Mouse (Mus musculus) fibroblast of lung, adult 2 months (primary cell): ENCODE measurements around the gene Rbfox3.

ENCODE experiments used
- DNase-seq: peaks from one replicate; pipeline ENCODE4 v3.0.0-alpha.2; 2011; ENCODE audit warnings: low read depth

Rbfox3 gene

GRCm38 (mm10) chr11:118475496-118476083 is 435.8 kb downstream of the Rbfox3 start:
- DNase-seq = no peak

- DNase-seq = no peak
These were observed 437.4 kb downstream of the Rbfox3 start for GRCm38 (mm10) chr11:118473842-118474500.

GRCm38 (mm10) chr11:118473161-118473560 is 438.2 kb downstream of the Rbfox3 start:
- no peak for DNase-seq

- no peak for DNase-seq
These were observed 439.7 kb downstream of the Rbfox3 start for GRCm38 (mm10) chr11:118471676-118472075.

GRCm38 (mm10) chr11:118470234-118470966 is 441.0 kb downstream of the Rbfox3 start:
- no peak for DNase-seq

DNA sequence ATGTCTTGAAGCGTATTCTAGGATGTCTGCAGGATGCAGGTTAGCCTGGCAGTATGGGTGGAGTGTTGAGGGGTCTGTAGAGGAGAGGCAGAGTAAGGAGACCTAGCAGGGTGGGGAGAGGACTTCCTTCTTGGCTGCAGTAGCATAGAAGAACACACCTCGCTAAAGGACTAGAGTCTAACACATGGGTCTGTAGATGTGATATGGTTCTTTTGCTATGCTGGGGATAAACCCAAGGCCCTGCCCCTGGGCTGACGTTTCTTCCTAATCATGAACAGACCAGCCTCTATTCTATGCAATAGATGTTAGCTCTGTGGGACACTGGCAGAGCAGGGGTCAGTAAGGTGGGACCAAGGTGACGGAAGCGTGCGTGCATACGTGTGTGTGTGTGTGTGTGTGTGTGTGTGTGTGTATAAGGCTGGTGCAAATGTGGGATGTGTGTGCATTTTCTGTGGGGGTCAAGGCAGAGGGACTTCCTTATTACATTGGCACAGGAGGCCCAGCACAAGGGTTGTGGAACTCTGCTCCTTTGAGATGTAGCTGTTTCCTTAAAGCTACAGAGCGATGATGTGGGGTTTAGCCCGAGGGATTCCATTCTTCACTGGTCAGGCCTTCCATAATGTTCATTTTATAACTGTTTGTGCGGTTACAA is 441.8 kb downstream of the Rbfox3 start:
- no peak for DNase-seq

GRCm38 (mm10) chr11:118467441-118468035 is 443.9 kb downstream of the Rbfox3 start:
- DNase-seq = no peak

GRCm38 (mm10) chr11:118460280-118460679 is 451.1 kb downstream of the Rbfox3 start:
- no peak for DNase-seq

DNA sequence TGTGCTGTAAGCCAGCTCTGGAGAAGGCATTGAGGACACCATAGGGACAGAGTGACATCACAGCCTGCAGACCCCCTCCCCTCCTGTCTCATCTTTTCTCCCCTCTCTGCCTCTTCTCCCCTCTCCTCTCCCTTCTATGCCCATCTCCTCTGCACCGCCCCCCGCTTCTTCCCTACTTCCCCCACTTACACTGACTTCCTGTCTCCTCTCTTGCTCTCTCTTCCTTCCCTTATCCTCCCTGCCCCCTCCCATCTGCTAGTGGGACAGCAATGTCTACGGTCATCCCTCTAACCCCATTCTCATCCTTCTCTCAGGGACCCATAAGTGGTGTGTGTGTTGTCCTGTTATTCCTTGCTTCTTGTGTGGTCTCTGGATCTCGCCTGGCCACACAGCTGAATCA is 451.9 kb downstream of the Rbfox3 start:
- no peak for DNase-seq

DNA sequence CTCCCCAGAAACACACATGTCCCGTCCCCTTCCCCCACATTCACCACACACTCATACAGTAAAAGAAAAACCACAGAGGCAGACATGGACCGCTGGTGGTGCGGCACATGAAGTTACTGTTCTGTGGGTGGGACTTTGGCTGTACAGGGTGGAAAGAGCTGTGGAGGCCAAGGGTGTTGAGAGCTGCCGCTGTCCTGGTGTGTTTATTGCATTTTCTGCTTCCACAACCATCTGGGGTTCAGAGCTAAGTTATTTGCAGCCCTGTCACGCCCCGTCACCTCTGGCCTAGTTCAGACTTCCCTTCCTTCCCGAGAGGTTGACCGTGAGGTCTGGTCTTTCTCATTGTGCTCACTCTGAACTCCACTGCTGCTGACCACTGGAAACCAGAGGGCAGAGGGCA is 452.3 kb downstream of the Rbfox3 start:
- no peak for DNase-seq

- no peak for DNase-seq
These were observed 454.5 kb downstream of the Rbfox3 start for GRCm38 (mm10) chr11:118456937-118457336.

- DNase-seq = no peak
These were observed 455.6 kb downstream of the Rbfox3 start for GRCm38 (mm10) chr11:118455788-118456187.

DNA sequence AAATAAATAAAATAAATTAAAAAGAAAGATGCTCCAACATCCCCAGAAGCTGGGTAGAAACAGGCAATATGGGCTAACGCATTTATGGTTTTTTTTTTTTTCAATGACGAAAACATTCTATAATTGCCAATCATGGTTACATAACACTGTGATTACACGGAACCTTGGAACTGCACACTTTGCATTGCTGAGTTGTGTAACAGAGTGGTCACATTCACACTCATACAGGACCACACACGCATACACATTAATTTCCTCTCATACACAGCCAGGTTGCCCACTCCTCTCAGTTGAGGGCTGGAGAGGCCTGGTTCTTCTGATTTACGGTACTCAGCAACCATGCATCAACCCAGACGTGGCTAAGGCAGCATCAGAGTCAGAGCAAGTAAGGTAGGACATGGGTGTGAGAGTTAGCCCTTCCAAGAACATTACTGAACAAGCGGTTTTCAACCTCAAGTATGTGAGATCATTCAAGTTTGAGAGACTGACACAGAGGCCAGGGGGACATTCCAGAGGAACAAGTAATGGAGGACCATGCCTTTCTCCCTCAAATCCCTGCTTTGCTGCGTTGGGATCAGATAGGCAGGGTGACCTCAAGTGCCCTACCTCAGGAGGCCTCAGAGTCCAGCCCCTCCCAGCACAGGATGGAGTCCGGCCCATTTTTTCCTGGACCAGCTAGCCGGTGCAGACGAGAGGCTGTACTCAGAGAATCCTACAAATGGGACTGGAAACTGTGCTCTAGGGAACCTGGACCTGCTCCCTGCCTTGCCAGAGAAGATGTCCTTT is 457.3 kb downstream of the Rbfox3 start:
- DNase-seq = no peak

- no peak for DNase-seq
These were observed 458.4 kb downstream of the Rbfox3 start for GRCm38 (mm10) chr11:118452955-118453354.

- DNase-seq = no peak
These were observed 460.2 kb downstream of the Rbfox3 start for GRCm38 (mm10) chr11:118451211-118451610.

- no peak for DNase-seq
These were observed 463.0 kb downstream of the Rbfox3 start for GRCm38 (mm10) chr11:118448385-118448784.

DNA sequence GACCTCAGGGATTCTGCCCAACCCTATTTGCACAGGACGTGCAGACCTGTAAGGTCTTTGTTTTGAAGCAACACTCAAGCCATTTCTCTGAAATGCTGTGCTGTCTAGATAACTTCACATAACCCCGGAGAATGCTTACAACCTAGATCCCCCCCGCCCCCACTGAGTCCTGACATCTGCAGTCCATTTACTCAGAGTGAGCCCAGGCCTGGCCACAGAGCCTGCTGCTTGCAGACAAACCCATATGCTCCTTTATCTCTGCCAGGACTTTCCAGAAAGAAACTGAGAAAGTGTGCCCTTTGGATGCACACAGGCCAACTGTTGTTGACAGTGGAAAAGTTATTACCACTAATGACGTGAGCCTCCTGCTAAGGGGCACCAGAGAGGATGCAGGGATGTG is 464.1 kb downstream of the Rbfox3 start:
- no peak for DNase-seq

GRCm38 (mm10) chr11:118445843-118446242 is 465.6 kb downstream of the Rbfox3 start:
- DNase-seq = no peak

DNA sequence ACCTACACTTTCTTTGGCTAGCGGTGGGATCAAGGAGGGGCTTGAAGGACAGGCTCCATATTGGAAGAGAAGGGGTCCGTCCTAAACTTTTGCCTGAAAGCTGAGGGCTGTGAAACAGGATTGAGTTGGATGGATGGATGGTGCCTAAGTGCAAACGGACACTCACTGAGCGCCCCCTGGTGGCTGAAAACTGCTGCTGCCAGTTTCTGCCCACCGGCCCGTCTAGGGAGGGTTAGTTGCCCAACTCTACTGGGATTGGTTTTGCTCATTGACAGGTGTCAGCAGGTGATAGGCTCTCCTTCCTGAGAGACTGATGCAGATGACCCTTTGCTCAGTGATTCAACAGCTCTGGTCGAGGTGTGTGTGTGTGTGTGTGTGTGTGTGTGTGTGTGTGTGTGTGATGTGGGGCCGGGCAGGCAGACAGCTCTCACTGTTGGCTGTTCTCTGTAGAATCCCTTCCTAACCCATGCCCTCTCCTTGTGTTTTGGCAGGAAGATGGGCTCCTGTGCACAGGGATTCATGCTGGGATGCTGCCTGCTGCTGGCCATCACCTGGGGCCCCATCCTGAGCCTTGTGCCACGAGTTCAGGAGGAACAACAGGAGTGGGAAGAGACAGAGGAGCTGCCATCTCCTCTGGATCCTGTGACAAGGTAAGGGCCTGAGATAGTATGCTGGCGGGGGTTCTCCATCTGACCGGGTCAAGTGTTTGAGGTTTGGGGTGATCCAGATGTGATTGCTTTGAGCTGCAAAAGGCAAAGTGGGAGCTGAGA is 468.0 kb downstream of the Rbfox3 start:
- no peak for DNase-seq

DNA sequence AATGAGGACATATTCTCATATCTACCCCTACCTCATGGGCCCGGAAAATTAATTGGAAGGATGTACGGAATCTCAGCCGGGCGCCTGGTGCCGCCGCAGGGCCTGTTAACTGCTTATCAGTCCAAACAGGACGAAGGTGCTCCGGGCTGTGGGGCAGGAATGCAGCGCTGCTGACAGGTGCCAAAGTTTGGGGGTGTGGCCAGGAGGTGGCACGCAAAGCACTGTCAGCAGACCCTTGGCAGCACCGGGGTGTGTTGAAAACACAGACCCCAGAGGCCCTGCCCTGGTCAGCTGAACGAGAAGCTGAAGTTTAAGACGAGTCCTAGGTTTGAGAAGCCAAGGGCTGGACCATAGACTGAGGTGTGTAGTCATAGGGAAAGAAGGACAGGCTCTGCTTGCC is 468.7 kb downstream of the Rbfox3 start:
- no peak for DNase-seq
